Mouse (Mus musculus) embryonic facial prominence, embryonic 11.5 days (tissue): Measurements from ENCODE around the gene Gm17622. TPM values are rescaled to one million over a fixed set of nuclear protein-coding genes. Genes with fewer than 3 reads are reported as not detected.

Experiments used
- ATAC-seq: fragments of 200-750 bp; cut with Nextera tagmentation; replicated peaks from 2 replicates; pipeline ENCODE4 v1.8.0; 2017; ENCODE audit warnings: low read depth; ENCODE audit not compliant: insufficient number of reproducible peaks, low FRiP score, low TSS enrichment
- DNase-seq: peaks from one replicate; pipeline ENCODE4 v3.0.0-alpha.2; 2015; ENCODE audit warnings: low spot score
- H3K27ac ChIP-seq: fragments of 300-500 bp; sonication (generic); replicated peaks from 2 replicates; pipeline ENCODE4 v1.5.1; 2014; ENCODE audit warnings: mild to moderate bottlenecking, low read depth, low read length, control low read depth
- H3K27me3 ChIP-seq: fragments of 300-500 bp; sonication (generic); 2 replicates; pipeline ENCODE4 v1.6.1; 2014; ENCODE audit warnings: mild to moderate bottlenecking, low read length, moderate library complexity, mixed read lengths; ENCODE audit not compliant: control insufficient read depth, insufficient read depth
- H3K36me3 ChIP-seq: fragments of 300-500 bp; sonication (generic); replicated peaks from 2 replicates; pipeline ENCODE4 v1.6.1; 2014; ENCODE audit warnings: low read depth, mild to moderate bottlenecking, low read length, moderate library complexity, mixed read lengths; ENCODE audit not compliant: control insufficient read depth, insufficient read depth
- H3K4me1 ChIP-seq: fragments of 300-500 bp; sonication (generic); 2 replicates; pipeline ENCODE4 v1.6.1; 2014; ENCODE audit warnings: low read length, mixed read lengths; ENCODE audit not compliant: control insufficient read depth, insufficient read depth
- H3K4me2 ChIP-seq: fragments of 300-500 bp; sonication (generic); 2 replicates; pipeline ENCODE4 v1.6.1; 2014; ENCODE audit warnings: low read depth, mild to moderate bottlenecking, control low read depth, low read length, moderate library complexity
- H3K4me3 ChIP-seq: fragments of 300-500 bp; sonication (generic); 2 replicates; pipeline ENCODE4 v1.5.1; 2014; ENCODE audit warnings: low read depth, low read length, control low read depth
- H3K9ac ChIP-seq: fragments of 300-500 bp; sonication (generic); replicated peaks from 2 replicates; pipeline ENCODE4 v1.6.1; 2014; ENCODE audit warnings: mild to moderate bottlenecking, control low read depth, low read length
- H3K9me3 ChIP-seq: fragments of 300-500 bp; sonication (generic); replicated peaks from 2 replicates; pipeline ENCODE4 v1.6.1; 2016; ENCODE audit warnings: mild to moderate bottlenecking, low read length, inconsistent platforms, mixed read lengths; ENCODE audit not compliant: control insufficient read depth
- WGBS: fragments of 180-500 bp; shearing (Covaris S2); extraction: QIAGEN DNeasy Blood & Tissue Kit; methylation state at CpG from one replicate; pipeline ENCODE4 v1.1.7; 2014; 5-methylcytosine and 5-hydroxymethylcytosine counted together
- polyA plus RNA-seq: library from polyadenylated mRNA; unstranded; fragments of >200 nt; fragmentation: Nextera tagmentation; extraction: Ambion mirVana; gene quantifications from 2 replicates; pipeline ENCODE4 v1.2.1, GENCODE M21; 2014

The Gm17622 gene
- polyA plus RNA-seq, 1 experiment from 2014 or later = not detected

DNA sequence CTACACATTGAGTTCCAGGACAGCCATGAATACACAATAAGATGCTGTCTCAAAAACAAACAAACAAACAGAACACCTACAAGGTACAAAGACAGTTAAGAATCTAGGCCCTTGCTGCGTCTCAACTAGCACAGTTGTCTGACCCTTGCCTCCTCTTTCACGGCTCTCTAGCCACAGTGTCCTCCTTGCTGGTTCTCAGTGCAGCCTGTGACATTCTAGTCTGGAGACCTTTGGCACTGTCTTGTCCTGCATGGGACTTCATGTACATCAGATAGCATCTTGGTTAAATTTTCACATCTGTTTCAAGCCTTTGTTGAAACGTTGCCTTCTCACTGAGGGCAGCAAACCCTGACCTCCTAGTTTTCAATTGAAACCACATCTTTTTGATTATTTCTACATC, 38.2 kb downstream of the Gm17622 start:
- no peaks in the 10 kb centered on the region for H3K9me3 ChIP-seq
- no peaks in the 10 kb centered on the region for H3K4me1 ChIP-seq
- H3K9ac ChIP-seq = no peak overlapping the region
- no peak for DNase-seq
- H3K27ac ChIP-seq = no peak overlapping the region
- H3K4me2 ChIP-seq = no peak overlapping the region
- no peaks in the 10 kb centered on the region for H3K27me3 ChIP-seq
- no peaks in the 10 kb centered on the region for H3K36me3 ChIP-seq
- 72% methylated on average over 3 of the region's 3 CpGs for WGBS
- H3K4me3 ChIP-seq = no peak overlapping the region
- ATAC-seq = no peak

DNA sequence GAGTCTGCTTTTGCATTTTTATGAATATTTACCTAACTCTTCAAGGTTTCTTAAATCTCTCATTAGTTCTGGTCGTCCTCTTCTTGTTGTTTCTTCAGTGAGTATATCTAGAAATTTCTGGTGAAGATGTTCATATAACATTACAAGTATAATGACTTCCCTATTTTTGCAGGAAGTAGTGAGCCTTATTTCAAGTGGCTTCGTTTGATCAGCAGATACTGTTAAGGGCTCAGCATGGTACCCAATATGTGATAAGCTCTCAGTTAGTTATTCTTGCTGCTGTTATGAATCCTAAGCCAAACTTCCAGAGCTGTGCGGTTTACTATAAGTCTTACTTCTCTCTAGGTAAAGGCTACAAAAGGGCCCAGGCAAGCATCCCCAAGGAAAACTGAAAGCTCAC, 39.0 kb downstream of the Gm17622 start:
- no peaks in the 10 kb centered on the region for H3K36me3 ChIP-seq
- H3K4me3 ChIP-seq = no peak overlapping the region
- no peak overlapping the region for H3K27ac ChIP-seq
- WGBS = 89% methylated on average over 3 of the region's 3 CpGs
- ATAC-seq (no peak), DNase-seq (no peak)
- H3K4me1 ChIP-seq = no peaks in the 10 kb centered on the region
- H3K9ac ChIP-seq = no peak overlapping the region
- no peak overlapping the region for H3K4me2 ChIP-seq
- H3K27me3 ChIP-seq = no peaks in the 10 kb centered on the region
- H3K9me3 ChIP-seq = no peaks in the 10 kb centered on the region

DNA sequence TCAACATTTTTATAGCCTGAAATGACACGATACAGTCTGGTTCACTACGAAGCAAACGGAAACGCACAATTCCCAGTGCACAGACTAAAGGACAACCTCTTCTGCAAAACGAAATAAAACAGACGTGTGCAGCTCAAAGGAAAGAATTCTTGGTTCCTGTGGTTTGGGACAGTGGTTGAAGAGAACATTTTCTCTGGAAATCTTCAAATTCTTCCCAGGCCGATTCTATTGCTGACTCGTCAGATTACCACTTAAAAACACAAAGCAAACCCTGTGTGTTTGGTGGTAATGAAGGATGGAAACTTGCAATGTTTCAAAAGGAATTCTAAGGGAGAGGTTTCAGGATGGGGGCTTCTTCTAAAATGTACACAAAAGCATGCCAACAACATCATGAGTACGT, 39.5 kb downstream of the Gm17622 start:
- Histone ChIP-seq H3K4me2 (no peak overlapping the region), H3K36me3 (no peaks in the 10 kb centered on the region), H3K27me3 (no peaks in the 10 kb centered on the region), H3K4me3 (no peak overlapping the region), H3K27ac (no peak overlapping the region), H3K9ac (no peak overlapping the region), H3K4me1 (no peaks in the 10 kb centered on the region), H3K9me3 (no peaks in the 10 kb centered on the region)
- ATAC-seq (no peak), DNase-seq (no peak)
- 93% methylated on average over 9 of the region's 9 CpGs for WGBS

DNA sequence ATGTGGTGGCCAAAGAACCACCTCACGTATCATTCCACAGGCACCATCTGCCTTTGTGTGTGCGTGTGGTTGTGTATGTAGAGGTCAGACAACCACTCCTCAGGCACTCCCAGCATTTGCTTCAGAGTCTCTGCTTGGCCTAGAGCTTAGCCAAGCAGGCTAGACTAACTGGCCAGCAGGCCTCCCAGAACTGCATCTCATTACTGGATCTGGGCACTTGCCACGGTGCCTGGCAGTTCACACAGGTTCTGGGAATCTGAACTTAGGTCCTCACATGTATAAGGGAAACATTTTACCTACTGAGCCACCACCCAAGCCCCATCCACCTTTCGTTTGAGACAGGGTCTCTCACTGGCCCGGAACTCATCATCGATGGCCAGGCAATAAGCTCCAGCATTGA, 41.6 kb downstream of the Gm17622 start:
- Histone ChIP-seq H3K9ac (no peak overlapping the region), H3K27me3 (no peaks in the 10 kb centered on the region), H3K4me1 (no peaks in the 10 kb centered on the region), H3K27ac (no peak overlapping the region), H3K4me2 (no peak overlapping the region), H3K36me3 (no peaks in the 10 kb centered on the region), H3K4me3 (no peak overlapping the region), H3K9me3 (no peaks in the 10 kb centered on the region)
- no peak for ATAC-seq
- 87% methylated on average over 6 of the region's 6 CpGs for WGBS
- no peak for DNase-seq

DNA sequence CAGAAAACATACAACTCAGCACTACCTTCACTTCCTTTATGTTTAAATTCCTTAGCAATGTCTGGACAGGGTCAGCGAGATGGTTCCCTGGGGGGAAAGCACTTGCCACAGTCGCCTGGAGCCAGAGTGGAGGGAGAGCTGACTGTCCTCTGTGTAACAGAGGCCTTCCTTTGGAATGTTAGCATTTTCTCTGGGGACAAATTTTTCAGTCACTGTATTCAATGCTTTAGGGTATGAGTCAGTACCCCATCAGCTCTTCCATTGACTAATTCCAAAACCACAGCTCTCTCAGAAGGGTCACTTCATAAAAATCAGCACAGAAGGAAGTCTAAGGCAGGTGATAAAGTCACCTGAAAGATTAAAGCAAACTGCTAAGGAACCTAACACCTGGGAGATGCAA, 43.2 kb downstream of the Gm17622 start:
- ATAC-seq = no peak

DNA sequence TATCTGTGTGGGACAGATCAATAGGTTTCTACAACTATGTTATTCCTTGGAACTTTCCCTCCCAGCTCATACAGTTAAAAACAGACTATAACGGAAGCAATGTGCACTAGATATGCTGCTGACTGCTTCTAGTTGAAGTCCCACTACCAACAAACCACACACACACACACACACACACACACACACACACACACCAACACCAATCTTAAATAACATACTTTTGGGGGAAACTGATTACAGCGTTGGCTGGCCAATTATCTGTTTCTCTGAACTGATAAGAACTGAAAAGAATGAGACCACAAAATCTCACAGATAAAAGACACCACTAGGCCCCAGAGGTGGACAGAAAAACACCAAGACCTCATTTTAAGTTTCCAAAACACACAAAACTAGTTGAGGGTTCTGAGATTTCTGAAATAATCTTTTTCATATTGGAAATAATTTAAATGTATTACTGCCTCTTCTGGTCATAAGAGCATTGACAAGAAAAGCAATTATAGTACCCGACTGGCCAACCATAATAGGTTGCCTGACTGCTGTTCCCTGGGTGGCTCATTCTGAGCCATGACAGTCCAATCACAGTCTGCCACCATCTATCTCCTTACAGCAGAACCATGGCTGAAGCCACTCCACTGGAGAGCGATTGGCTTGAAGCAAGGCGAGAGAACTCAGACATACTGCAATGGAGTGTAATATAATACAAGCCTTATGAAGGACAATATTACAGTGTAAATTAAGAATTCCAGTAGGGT, 46.5 kb downstream of the Gm17622 start:
- Histone ChIP-seq H3K27me3 (no peaks in the 10 kb centered on the region), H3K27ac (no peak overlapping the region), H3K9me3 (no peaks in the 10 kb centered on the region), H3K4me2 (no peak overlapping the region), H3K4me3 (no peak overlapping the region), H3K4me1 (no peaks in the 10 kb centered on the region), H3K9ac (no peak overlapping the region), H3K36me3 (no peaks in the 10 kb centered on the region)
- DNase-seq (no peak), ATAC-seq (no peak)
- 83% methylated on average over 5 of the region's 5 CpGs for WGBS

More for the DNA sequence above, 43.2 kb downstream of the Gm17622 start:
- no peak for DNase-seq
- 34% methylated on average over 2 of the region's 2 CpGs for WGBS
- H3K4me3 ChIP-seq = no peak overlapping the region
- no peak overlapping the region for H3K9ac ChIP-seq
- no peaks in the 10 kb centered on the region for H3K9me3 ChIP-seq
- no peaks in the 10 kb centered on the region for H3K36me3 ChIP-seq
- no peaks in the 10 kb centered on the region for H3K27me3 ChIP-seq
- H3K27ac ChIP-seq = no peak overlapping the region
- no peaks in the 10 kb centered on the region for H3K4me1 ChIP-seq
- H3K4me2 ChIP-seq = no peak overlapping the region

DNA sequence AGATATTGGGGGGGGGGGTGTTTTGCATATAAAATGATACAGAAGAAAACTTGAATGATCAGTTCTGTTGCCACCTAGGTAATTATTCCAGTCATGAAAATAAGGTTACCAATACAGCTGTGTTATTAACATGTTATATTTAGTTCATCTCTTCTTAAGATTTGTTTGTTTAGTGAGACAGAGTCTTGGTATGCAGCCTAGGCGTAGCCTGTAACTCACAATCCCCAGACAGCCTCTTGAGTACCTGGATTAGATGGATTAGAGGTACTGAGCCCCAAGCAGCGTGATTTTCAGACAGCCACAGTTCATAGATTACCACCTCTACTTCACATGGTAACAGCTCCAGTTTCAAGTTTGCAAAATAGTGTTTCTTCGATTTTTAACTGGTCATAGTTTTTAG, 47.6 kb downstream of the Gm17622 start:
- H3K4me3 ChIP-seq = no peak overlapping the region
- H3K27me3 ChIP-seq = no peaks in the 10 kb centered on the region
- ATAC-seq = no peak
- no peak overlapping the region for H3K27ac ChIP-seq
- H3K4me1 ChIP-seq = no peaks in the 10 kb centered on the region
- no peak for DNase-seq
- no peaks in the 10 kb centered on the region for H3K9me3 ChIP-seq
- no peak overlapping the region for H3K9ac ChIP-seq
- H3K4me2 ChIP-seq = no peak overlapping the region
- H3K36me3 ChIP-seq = no peaks in the 10 kb centered on the region
- WGBS = 75% methylated on average over 3 of the region's 3 CpGs
